Mouse (Mus musculus): ENCODE data around the gene Ifnl3.

DNA sequence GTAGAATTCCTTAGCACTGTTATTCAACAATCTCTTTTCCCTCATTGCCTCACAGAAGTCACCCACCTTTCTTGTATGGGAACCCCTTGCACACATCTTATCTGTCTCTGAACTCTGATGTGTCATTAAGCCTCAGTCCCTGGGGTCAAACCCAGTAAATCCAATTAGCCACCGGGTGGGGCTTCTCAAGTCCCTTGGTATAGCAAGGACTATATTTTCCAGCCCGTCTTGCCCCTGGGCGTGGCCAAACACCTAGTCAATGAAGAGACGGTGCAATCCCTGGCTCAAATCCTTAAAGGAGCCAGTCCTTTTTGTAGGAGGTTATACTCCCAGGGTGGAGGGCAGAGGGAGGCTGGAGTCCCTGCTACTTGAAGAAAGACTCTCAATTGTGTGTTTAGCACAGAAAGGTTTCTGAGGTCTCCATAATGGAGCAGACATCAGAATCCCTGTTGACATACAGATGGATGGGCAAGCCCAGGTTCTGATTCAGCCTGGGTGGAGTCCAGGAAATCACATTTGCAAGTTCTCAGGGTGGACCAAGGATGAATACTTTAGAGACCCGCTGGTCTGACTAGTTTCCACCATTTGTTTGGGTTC lies 33.4 kb downstream of the Ifnl3 start:
- TF ChIP-seq CTCF (IDR thresholded peaks at IDR 0.05; ENCODE audit: low read depth, low read length) (no peak), POLR2A (IDR thresholded peaks at IDR 0.05; ENCODE audit: insufficient read depth, low read length) (no peak), EP300 (IDR thresholded peaks at IDR 0.05; ENCODE audit: insufficient read depth, low read depth, low read length) (no peak)
